In genomic region chr7:7121602-7121980, GRCm38 (mm10) we compare ENCODE assay signal across 8 mouse cellular contexts. TPM values are rescaled to one million over a fixed set of nuclear protein-coding genes. Genes with fewer than 3 reads are reported as not detected.
A peak's percentile ranks its signal among the peaks of the same experiment; 100 is the strongest.
DNase-seq lines count a peak whose midpoint lies in the region; ATAC-seq and TF ChIP-seq lines count a peak whose summit lies in the region.

No protein-coding gene starts in this region.

- no peak overlapping the region for H3K27ac ChIP-seq in testis, adult 2 months (ENCODE audit: control insufficient read depth, insufficient read depth, low read depth, low read length)
- no peak overlapping the region for H3K27ac ChIP-seq in liver, embryonic 13.5 days

- H3K4me1 ChIP-seq in erythroblast, embryonic 14.5 days (ENCODE audit: control insufficient read depth), result peaks cover 25% of the 10 kb centered on the region
- peaks cover 5% of the 10 kb centered on the region for H3K4me1 ChIP-seq in testis, adult 2 months (ENCODE audit: control insufficient read depth, insufficient read depth, low read length)
- H3K4me1 ChIP-seq in liver, embryonic 13.5 days (replicated peaks), result peaks cover 18% of the 10 kb centered on the region

- H3K4me3 ChIP-seq in erythroblast, embryonic 14.5 days (replicated peaks), result peak overlapping the region; percentile 80
- H3K4me3 ChIP-seq in testis, adult 2 months (ENCODE audit: control insufficient read depth, low read depth, low read length), result peak overlapping the region; percentile 87
- peak overlapping the region; percentile 66 for H3K4me3 ChIP-seq in liver, embryonic 13.5 days (replicated peaks)

- H3K4me2 ChIP-seq in liver, embryonic 13.5 days, result peak overlapping the region; percentile 70

- TF ChIP-seq CTCF in testis, adult 2 months (IDR thresholded peaks at IDR 0.05; ENCODE audit: control insufficient read depth, insufficient read depth, insufficient replicate concordance, low read depth, low read length), result no peak

- WGBS in liver, embryonic 13.5 days (ENCODE audit: insufficient replicate concordance), result 46% methylated on average over 6 of the region's 6 CpGs

- no peak for DNase-seq in testis, postnatal 10 days (ENCODE audit: low spot score)
- DNase-seq in liver, embryonic 13.5 days, result no peak
- no peak for DNase-seq in thymus, postnatal 36 days
- DNase-seq in spleen, postnatal 10 days (ENCODE audit: low spot score in 2 of 2), result no peak
- DNase-seq in spleen, postnatal 14 days (ENCODE audit: low spot score in 2 of 2), result no peak

- peak overlapping the region; percentile 69; the same call in 1 of the 2 replicates for H3K9ac ChIP-seq in liver, embryonic 13.5 days

- TF ChIP-seq POLR2A in testis, adult 2 months (IDR thresholded peaks at IDR 0.05; ENCODE audit: control insufficient read depth, low read depth, low read length), result no peak

- peaks cover 31% of the 10 kb centered on the region for H3K36me3 ChIP-seq in erythroblast, embryonic 14.5 days (ENCODE audit: control insufficient read depth)
- H3K36me3 ChIP-seq in testis, adult 2 months (ENCODE audit: control insufficient read depth, insufficient read depth, low read length), result no peaks in the 10 kb centered on the region
- peaks cover 23% of the 10 kb centered on the region; the same call in 1 of the 2 replicates for H3K36me3 ChIP-seq in liver, embryonic 13.5 days

- no peak for ATAC-seq in erythroblast, adult 5-6 weeks (replicated peaks; ENCODE audit: low FRiP score, poor library complexity, severe bottlenecking)
- ATAC-seq in liver, embryonic 13.5 days (ENCODE audit: low read depth), result no peak

- H3K9me3 ChIP-seq in erythroblast, embryonic 14.5 days (ENCODE audit: control insufficient read depth, low read length), result no peaks in the 10 kb centered on the region
- no peaks in the 10 kb centered on the region for H3K9me3 ChIP-seq in liver, embryonic 13.5 days (replicated peaks)

- H3K27me3 ChIP-seq in erythroblast, embryonic 14.5 days (ENCODE audit: control insufficient read depth), result no peaks in the 10 kb centered on the region
- no peaks in the 10 kb centered on the region for H3K27me3 ChIP-seq in testis, adult 2 months (ENCODE audit: control insufficient read depth, insufficient read depth, low read length)
- H3K27me3 ChIP-seq in liver, embryonic 13.5 days, result no peaks in the 10 kb centered on the region

RNA-seq across cellular contexts. Expression of gene Zfp954, which starts 0.3 kb away (rescaled TPM):
- 0.07 and 0.12 TPM in 2 replicates for polyA plus RNA-seq in erythroblast, embryonic 14.5 days (2012)
- 0.19 and 2.5 TPM in 2 replicates for total RNA-seq in erythroblast, adult 5-6 weeks (2015; ENCODE audit: low replicate concordance)
- 2.4 and 3.5 TPM in 2 replicates for total RNA-seq in erythroblast, adult 5-6 weeks (2017; ENCODE audit: low replicate concordance)
- polyA plus RNA-seq in testis, adult 2 months (2012; rRNA removed), result 1.4 TPM in 2 replicates
- 5.2 and 6.1 TPM in 2 replicates for polyA plus RNA-seq in liver, embryonic 13.5 days (2015; fragmentation: Nextera tagmentation; extraction: Ambion mirVana)

RNA-seq across cellular contexts. Expression of gene Zfp773, which starts 15.0 kb away (rescaled TPM):
- polyA plus RNA-seq in erythroblast, embryonic 14.5 days (2012), result not detected in 2 replicates
- total RNA-seq in erythroblast, adult 5-6 weeks (2015; ENCODE audit: low replicate concordance), result 1.5 and 2.5 TPM in 2 replicates
- 4.7 and 4.9 TPM in 2 replicates for total RNA-seq in erythroblast, adult 5-6 weeks (2017; ENCODE audit: low replicate concordance)
- 0.06 and 0.10 TPM in 2 replicates for polyA plus RNA-seq in testis, adult 2 months (2012; rRNA removed)
- polyA plus RNA-seq in liver, embryonic 13.5 days (2015; fragmentation: Nextera tagmentation; extraction: Ambion mirVana), result 0.27 and 0.30 TPM in 2 replicates

RNA-seq across cellular contexts. Expression of gene Zfp418, which starts 49.5 kb away (rescaled TPM):
- polyA plus RNA-seq in erythroblast, embryonic 14.5 days (2012), result not detected in 2 replicates
- total RNA-seq in erythroblast, adult 5-6 weeks (2015; ENCODE audit: low replicate concordance), result 2.5 TPM in 1 of 2 replicates, not detected in the other
- total RNA-seq in erythroblast, adult 5-6 weeks (2017; ENCODE audit: low replicate concordance), result 1.4 TPM in 1 of 2 replicates, not detected in the other
- 0.06 and 0.15 TPM in 2 replicates for polyA plus RNA-seq in testis, adult 2 months (2012; rRNA removed)
- 0.30 and 0.35 TPM in 2 replicates for polyA plus RNA-seq in liver, embryonic 13.5 days (2015; fragmentation: Nextera tagmentation; extraction: Ambion mirVana)
